Mouse (Mus musculus): Measurements from ENCODE around the gene Neil1.

DNA sequence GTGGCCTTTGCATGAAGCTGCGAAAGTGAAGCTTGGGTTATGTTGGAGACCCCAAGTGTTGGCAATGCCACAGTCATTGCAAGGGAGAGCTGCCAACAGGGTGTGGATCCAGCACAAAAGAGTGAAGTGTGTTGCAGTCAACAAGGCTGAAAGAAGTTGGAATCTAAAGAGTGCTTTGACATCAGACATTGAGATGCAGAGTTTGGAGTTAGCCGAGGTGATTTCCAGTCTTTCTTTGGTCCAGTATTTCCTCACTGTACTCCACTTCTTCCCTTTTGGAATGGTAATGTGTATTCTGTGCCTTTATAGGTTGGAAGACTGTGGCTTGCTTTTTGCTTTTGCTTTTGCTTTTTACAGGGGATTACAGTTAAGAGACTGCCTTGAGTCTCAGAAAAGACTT is 18.1 kb upstream of the Neil1 start:
- TF ChIP-seq CTCF (IDR thresholded peaks at IDR 0.05; ENCODE audit: borderline replicate concordance, control insufficient read depth, extremely low read depth, insufficient read depth, low read length, poor library complexity) (no peak), POLR2A (IDR thresholded peaks at IDR 0.05; ENCODE audit: control insufficient read depth, extremely low read depth, insufficient read depth, low read length, poor library complexity) (no peak)
